Mouse (Mus musculus): ENCODE measurements around the gene Mafk. TPM values are rescaled to one million over a fixed set of nuclear protein-coding genes. Genes with fewer than 3 reads are reported as not detected.

Mafk gene
- polyA plus RNA-seq, 1 experiment from 2014 or later: 18.3 TPM

- H3K27ac ChIP-seq: no peak overlapping the region
- H3K4me2 ChIP-seq: no peak overlapping the region
- H3K4me3 ChIP-seq (replicated peaks): no peak overlapping the region
- no peak for ATAC-seq (ENCODE audit: insufficient read depth, low FRiP score, low read depth)
- no peaks in the 10 kb centered on the region for H3K9me3 ChIP-seq
- 72% methylated on average over 12 of the region's 12 CpGs for WGBS
- H3K4me1 ChIP-seq: no peaks in the 10 kb centered on the region
- no peak overlapping the region for H3K9ac ChIP-seq
- H3K27me3 ChIP-seq (replicated peaks): no peaks in the 10 kb centered on the region
- no peaks in the 10 kb centered on the region for H3K36me3 ChIP-seq
Measured at GRCm38 (mm10) chr5:139849626-139850320, 58.5 kb downstream of the Mafk start.

Small RNA genes within 50 kb of the gene (microRNA-seq; reads per million reads assigned to microRNA genes)
- gene Mir7037: not detected

Other genes with a start within 250 kb of the Mafk start
- 0.08 TPM in 1 of 2 replicates, not detected in the other for gene Uncx, start 248.0 kb upstream of the Mafk start, polyA plus RNA-seq (2015; fragmentation: Nextera tagmentation; extraction: Ambion mirVana)
- 6.4 and 7.7 TPM in 2 replicates for gene Micall2, start 55.2 kb upstream of the Mafk start, polyA plus RNA-seq (2015; fragmentation: Nextera tagmentation; extraction: Ambion mirVana)
- gene Ints1, start 15.8 kb upstream of the Mafk start, polyA plus RNA-seq (2015; fragmentation: Nextera tagmentation; extraction: Ambion mirVana): 19.2 and 21.3 TPM in 2 replicates
- 27.8 and 32.3 TPM in 2 replicates for gene Tmem184a, start 28.4 kb downstream of the Mafk start, polyA plus RNA-seq (2015; fragmentation: Nextera tagmentation; extraction: Ambion mirVana)
- not detected in 2 replicates for gene Gm26938, start 34.9 kb downstream of the Mafk start, polyA plus RNA-seq (2015; fragmentation: Nextera tagmentation; extraction: Ambion mirVana)
- gene Psmg3, start 35.4 kb downstream of the Mafk start, polyA plus RNA-seq (2015; fragmentation: Nextera tagmentation; extraction: Ambion mirVana): 73.5 and 74.9 TPM in 2 replicates
- 0.24 and 0.79 TPM in 2 replicates for gene Elfn1, start 116.4 kb downstream of the Mafk start, polyA plus RNA-seq (2015; fragmentation: Nextera tagmentation; extraction: Ambion mirVana)